Mouse (Mus musculus): ENCODE measurements around the gene Ttc16. TPM values are rescaled to one million over a fixed set of nuclear protein-coding genes. Genes with fewer than 3 reads are reported as not detected.

The Ttc16 gene
- polyA plus RNA-seq, 1 experiment from 2014 or later, result 0.41 TPM

- H3K4me2 ChIP-seq (ENCODE audit: low read length), result peak overlapping the region; percentile 97
- peak overlapping the region; percentile 99 for H3K27ac ChIP-seq (replicated peaks; ENCODE audit: low read depth, low read length)
- DNase-seq (peak; percentile 97), ATAC-seq (ENCODE audit: low FRiP score, low TSS enrichment) (peak; percentile 88)
- no peaks in the 10 kb centered on the region for H3K27me3 ChIP-seq (ENCODE audit: control insufficient read depth, insufficient read depth, low read length)
- 0% methylated on average over 44 of the region's 44 CpGs for WGBS
- peaks cover 37% of the 10 kb centered on the region for H3K36me3 ChIP-seq (ENCODE audit: control insufficient read depth, insufficient read depth, low read length)
- peaks cover 15% of the 10 kb centered on the region for H3K4me1 ChIP-seq (ENCODE audit: control insufficient read depth, insufficient read depth, low read length)
- no peaks in the 10 kb centered on the region for H3K9me3 ChIP-seq (ENCODE audit: control insufficient read depth, low read length)
- peak overlapping the region; percentile 95 for H3K9ac ChIP-seq (replicated peaks; ENCODE audit: low read length)
- H3K4me3 ChIP-seq (replicated peaks; ENCODE audit: low read depth, low read length), result peak overlapping the region; percentile 89
Measured at GRCm38 (mm10) chr2:32712586-32712933, 62.9 kb downstream of the Ttc16 start.

- DNase-seq (peak; percentile 47), ATAC-seq (ENCODE audit: low FRiP score, low TSS enrichment) (peak; percentile 31)
- Histone ChIP-seq H3K27me3 (ENCODE audit: control insufficient read depth, insufficient read depth, low read length) (no peaks in the 10 kb centered on the region), H3K4me2 (ENCODE audit: low read length) (peak overlapping the region; percentile 97), H3K27ac (replicated peaks; ENCODE audit: low read depth, low read length) (peak overlapping the region; percentile 99), H3K9me3 (ENCODE audit: control insufficient read depth, low read length) (no peaks in the 10 kb centered on the region), H3K9ac (replicated peaks; ENCODE audit: low read length) (peak overlapping the region; percentile 95), H3K4me3 (replicated peaks; ENCODE audit: low read depth, low read length) (peak overlapping the region; percentile 89), H3K4me1 (ENCODE audit: control insufficient read depth, insufficient read depth, low read length) (peaks cover 15% of the 10 kb centered on the region), H3K36me3 (ENCODE audit: control insufficient read depth, insufficient read depth, low read length) (peaks cover 40% of the 10 kb centered on the region)
- under 1% methylated on average over 41 of the region's 41 CpGs for WGBS
Measured at GRCm38 (mm10) chr2:32712108-32712551, 63.3 kb downstream of the Ttc16 start.

GRCm38 (mm10) chr2:32711301-32712056 is 64.0 kb downstream of the Ttc16 start:
- DNase-seq (no peak), ATAC-seq (ENCODE audit: low FRiP score, low TSS enrichment) (no peak)
- Histone ChIP-seq H3K9me3 (ENCODE audit: control insufficient read depth, low read length) (no peaks in the 10 kb centered on the region), H3K4me2 (ENCODE audit: low read length) (peak overlapping the region; percentile 97), H3K36me3 (ENCODE audit: control insufficient read depth, insufficient read depth, low read length) (peaks cover 46% of the 10 kb centered on the region), H3K27ac (replicated peaks; ENCODE audit: low read depth, low read length) (no peak overlapping the region), H3K9ac (replicated peaks; ENCODE audit: low read length) (peak overlapping the region; percentile 95), H3K4me3 (replicated peaks; ENCODE audit: low read depth, low read length) (peak overlapping the region; percentile 89), H3K4me1 (ENCODE audit: control insufficient read depth, insufficient read depth, low read length) (peaks cover 15% of the 10 kb centered on the region), H3K27me3 (ENCODE audit: control insufficient read depth, insufficient read depth, low read length) (no peaks in the 10 kb centered on the region)
- WGBS, result 35% methylated on average over 9 of the region's 9 CpGs

- no peak overlapping the region for H3K9ac ChIP-seq (replicated peaks; ENCODE audit: low read length)
- no peak overlapping the region for H3K4me2 ChIP-seq (ENCODE audit: low read length)
- H3K27ac ChIP-seq (replicated peaks; ENCODE audit: low read depth, low read length), result no peak overlapping the region
- 85% methylated on average over 5 of the region's 5 CpGs for WGBS
- H3K4me3 ChIP-seq (replicated peaks; ENCODE audit: low read depth, low read length), result no peak overlapping the region
- peaks cover 15% of the 10 kb centered on the region for H3K4me1 ChIP-seq (ENCODE audit: control insufficient read depth, insufficient read depth, low read length)
- ATAC-seq (ENCODE audit: low FRiP score, low TSS enrichment), result no peak
- no peaks in the 10 kb centered on the region for H3K27me3 ChIP-seq (ENCODE audit: control insufficient read depth, insufficient read depth, low read length)
- H3K36me3 ChIP-seq (ENCODE audit: control insufficient read depth, insufficient read depth, low read length), result peaks cover 57% of the 10 kb centered on the region
- no peak for DNase-seq
- no peaks in the 10 kb centered on the region for H3K9me3 ChIP-seq (ENCODE audit: control insufficient read depth, low read length)
Measured at GRCm38 (mm10) chr2:32710425-32710824, 65.0 kb downstream of the Ttc16 start.

- Histone ChIP-seq H3K9me3 (ENCODE audit: control insufficient read depth, low read length) (no peaks in the 10 kb centered on the region), H3K27ac (replicated peaks; ENCODE audit: low read depth, low read length) (no peak overlapping the region), H3K36me3 (ENCODE audit: control insufficient read depth, insufficient read depth, low read length) (peaks cover 65% of the 10 kb centered on the region), H3K4me1 (ENCODE audit: control insufficient read depth, insufficient read depth, low read length) (peaks cover 15% of the 10 kb centered on the region), H3K4me2 (ENCODE audit: low read length) (no peak overlapping the region), H3K27me3 (ENCODE audit: control insufficient read depth, insufficient read depth, low read length) (no peaks in the 10 kb centered on the region), H3K9ac (replicated peaks; ENCODE audit: low read length) (no peak overlapping the region), H3K4me3 (replicated peaks; ENCODE audit: low read depth, low read length) (no peak overlapping the region)
- 95% methylated on average over 20 of the region's 20 CpGs for WGBS
- DNase-seq (no peak), ATAC-seq (ENCODE audit: low FRiP score, low TSS enrichment) (no peak)
Measured at GRCm38 (mm10) chr2:32709521-32710137, 65.8 kb downstream of the Ttc16 start.

- Histone ChIP-seq H3K4me3 (replicated peaks; ENCODE audit: low read depth, low read length) (no peak overlapping the region), H3K36me3 (ENCODE audit: control insufficient read depth, insufficient read depth, low read length) (peaks cover 75% of the 10 kb centered on the region), H3K9me3 (ENCODE audit: control insufficient read depth, low read length) (no peaks in the 10 kb centered on the region), H3K27me3 (ENCODE audit: control insufficient read depth, insufficient read depth, low read length) (no peaks in the 10 kb centered on the region), H3K27ac (replicated peaks; ENCODE audit: low read depth, low read length) (no peak overlapping the region), H3K4me1 (ENCODE audit: control insufficient read depth, insufficient read depth, low read length) (peaks cover 8% of the 10 kb centered on the region), H3K9ac (replicated peaks; ENCODE audit: low read length) (no peak overlapping the region), H3K4me2 (ENCODE audit: low read length) (no peak overlapping the region)
- DNase-seq (peak; percentile 79), ATAC-seq (ENCODE audit: low FRiP score, low TSS enrichment) (no peak)
- WGBS, result 45% methylated on average over 3 of the region's 3 CpGs
Measured at GRCm38 (mm10) chr2:32708643-32709042, 66.8 kb downstream of the Ttc16 start.

MicroRNA genes within 50 kb of the gene (microRNA counts, 519-probe panel; counts per million panel counts)
- not detected for microRNA mmu-miR-2861

Small RNA genes lying within 50 kb of the gene (microRNA-seq; reads per million reads assigned to microRNA genes)
- gene Mir2861, result not detected
- gene Mir3960, result not detected

Other genes starting within 250 kb of the Ttc16 start
- 6.9 and 7.8 TPM in 2 replicates for gene Fam102a, start 240.3 kb downstream of the Ttc16 start, polyA plus RNA-seq (2014; fragmentation: Nextera tagmentation; extraction: Ambion mirVana)
- gene Dpm2, start 204.8 kb downstream of the Ttc16 start, polyA plus RNA-seq (2014; fragmentation: Nextera tagmentation; extraction: Ambion mirVana), result 138 and 165 TPM in 2 replicates
- gene Pip5kl1, start 200.8 kb downstream of the Ttc16 start, polyA plus RNA-seq (2014; fragmentation: Nextera tagmentation; extraction: Ambion mirVana), result 7.1 and 11.5 TPM in 2 replicates
- 0.29 and 1.3 TPM in 2 replicates for gene 9430097D07Rik, start 199.9 kb downstream of the Ttc16 start, polyA plus RNA-seq (2014; fragmentation: Nextera tagmentation; extraction: Ambion mirVana)
- gene St6galnac4, start 188.5 kb downstream of the Ttc16 start, polyA plus RNA-seq (2014; fragmentation: Nextera tagmentation; extraction: Ambion mirVana), result 20.1 and 24.8 TPM in 2 replicates
- 7.6 and 10.2 TPM in 2 replicates for gene St6galnac6, start 175.9 kb downstream of the Ttc16 start, polyA plus RNA-seq (2014; fragmentation: Nextera tagmentation; extraction: Ambion mirVana)
- 69.2 and 76.2 TPM in 2 replicates for gene Ak1, start 153.9 kb downstream of the Ttc16 start, polyA plus RNA-seq (2014; fragmentation: Nextera tagmentation; extraction: Ambion mirVana)
- 13.5 and 23.8 TPM in 2 replicates for gene Eng, start 129.0 kb downstream of the Ttc16 start, polyA plus RNA-seq (2014; fragmentation: Nextera tagmentation; extraction: Ambion mirVana)
- gene Fpgs, start 71.5 kb downstream of the Ttc16 start, polyA plus RNA-seq (2014; fragmentation: Nextera tagmentation; extraction: Ambion mirVana), result 15.3 and 15.6 TPM in 2 replicates
- gene Cdk9, start 62.6 kb downstream of the Ttc16 start, polyA plus RNA-seq (2014; fragmentation: Nextera tagmentation; extraction: Ambion mirVana), result 61.4 and 76.5 TPM in 2 replicates
- 45.8 and 45.9 TPM in 2 replicates for gene Sh2d3c, start 54.6 kb downstream of the Ttc16 start, polyA plus RNA-seq (2014; fragmentation: Nextera tagmentation; extraction: Ambion mirVana)
- 3.2 and 4.6 TPM in 2 replicates for gene 6330409D20Rik, start 34.6 kb downstream of the Ttc16 start, polyA plus RNA-seq (2014; fragmentation: Nextera tagmentation; extraction: Ambion mirVana)
- 50.5 and 51.1 TPM in 2 replicates for gene Tor2a, start 18.4 kb downstream of the Ttc16 start, polyA plus RNA-seq (2014; fragmentation: Nextera tagmentation; extraction: Ambion mirVana)
- 3.5 TPM in 2 replicates for gene Ptrh1, start 153 bp upstream of the Ttc16 start, polyA plus RNA-seq (2014; fragmentation: Nextera tagmentation; extraction: Ambion mirVana)
- 0.38 and 0.39 TPM in 2 replicates for gene Cfap157, start 8.8 kb upstream of the Ttc16 start, polyA plus RNA-seq (2014; fragmentation: Nextera tagmentation; extraction: Ambion mirVana)
- gene Stxbp1, start 71.6 kb upstream of the Ttc16 start, polyA plus RNA-seq (2014; fragmentation: Nextera tagmentation; extraction: Ambion mirVana), result 240 and 245 TPM in 2 replicates
- gene Fam129b, start 100.5 kb upstream of the Ttc16 start, polyA plus RNA-seq (2014; fragmentation: Nextera tagmentation; extraction: Ambion mirVana), result 13.6 and 19.8 TPM in 2 replicates
- gene Rpl12, start 185.9 kb upstream of the Ttc16 start, polyA plus RNA-seq (2014; fragmentation: Nextera tagmentation; extraction: Ambion mirVana), result 105 and 110 TPM in 2 replicates
- gene Lrsam1, start 186.0 kb upstream of the Ttc16 start, polyA plus RNA-seq (2014; fragmentation: Nextera tagmentation; extraction: Ambion mirVana), result 19.8 and 20.2 TPM in 2 replicates
- 16.0 and 18.2 TPM in 2 replicates for gene Slc2a8, start 206.4 kb upstream of the Ttc16 start, polyA plus RNA-seq (2014; fragmentation: Nextera tagmentation; extraction: Ambion mirVana)

Data from midbrain, embryonic 14.5 days (tissue).